Mouse (Mus musculus) 3T3-L1 (cell line): ENCODE data around the gene Cdt1.

Source experiments
- DNase-seq: peaks from one replicate; pipeline ENCODE4 v3.0.0-alpha.2; 2015; ENCODE audit warnings: low read depth, low spot score

The Cdt1 gene

DNA sequence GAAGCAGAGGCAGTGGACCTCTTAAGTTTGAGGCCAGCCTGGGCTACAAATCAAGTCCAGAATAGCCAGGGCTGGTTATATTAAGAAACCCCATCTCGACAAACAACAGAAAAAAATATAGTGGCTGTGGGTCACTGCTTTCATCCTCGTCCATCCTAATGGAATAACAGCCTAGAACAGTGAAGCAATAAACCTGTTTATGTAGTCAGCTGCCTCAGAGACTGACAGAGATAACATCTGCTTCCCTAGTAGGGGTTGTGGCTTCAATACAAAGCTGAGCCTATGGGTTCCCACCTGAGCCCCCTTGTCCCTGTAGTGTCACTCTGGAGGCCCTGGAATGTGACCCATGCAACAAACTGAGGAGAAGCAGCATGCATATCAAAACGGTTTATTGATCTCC, 6.4 kb downstream of the Cdt1 start:
- no peak for DNase-seq

DNA sequence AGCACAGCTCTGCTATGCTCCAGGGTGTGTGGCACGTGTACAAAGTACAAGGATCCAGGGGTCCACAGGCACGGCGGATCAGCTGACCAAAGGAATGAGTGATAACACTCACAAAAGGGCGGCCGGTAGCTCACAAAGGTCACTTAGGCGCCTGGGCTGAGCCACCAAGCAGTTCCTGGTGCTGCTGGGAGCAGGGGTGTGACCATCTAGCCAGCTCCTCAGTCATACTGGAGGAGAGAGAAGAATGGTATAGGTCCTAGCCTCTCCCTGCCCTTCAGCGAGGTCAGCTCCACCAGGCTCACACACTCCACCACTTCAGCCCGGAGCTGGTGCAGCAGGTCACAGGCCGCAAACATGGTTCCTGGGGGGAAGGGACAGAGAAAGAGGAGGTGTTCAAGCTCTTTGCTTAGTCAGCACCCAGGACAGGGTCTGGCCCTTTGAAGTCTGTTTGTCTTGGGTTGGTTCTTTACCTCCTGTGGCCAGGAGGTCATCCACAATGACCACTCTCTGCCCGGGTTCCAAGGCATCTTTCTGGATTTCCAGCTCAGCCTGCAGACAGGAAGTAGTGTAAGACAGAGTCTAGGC, 6.9 kb downstream of the Cdt1 start:
- peak; percentile 56 for DNase-seq

GRCm38 (mm10) chr8:122575286-122575685, 7.5 kb downstream of the Cdt1 start:
- no peak for DNase-seq

- DNase-seq = peak; percentile 44
These were observed 8.2 kb downstream of the Cdt1 start for GRCm38 (mm10) chr8:122575735-122576647.

- peak; percentile 97 for DNase-seq
These were observed 8.8 kb downstream of the Cdt1 start, which contains the start of gene Aprt for GRCm38 (mm10) chr8:122576648-122577022. Aprt (minus strand) TSS chr8:122576909.

GRCm38 (mm10) chr8:122577116-122577515, 9.3 kb downstream of the Cdt1 start:
- no peak for DNase-seq

DNA sequence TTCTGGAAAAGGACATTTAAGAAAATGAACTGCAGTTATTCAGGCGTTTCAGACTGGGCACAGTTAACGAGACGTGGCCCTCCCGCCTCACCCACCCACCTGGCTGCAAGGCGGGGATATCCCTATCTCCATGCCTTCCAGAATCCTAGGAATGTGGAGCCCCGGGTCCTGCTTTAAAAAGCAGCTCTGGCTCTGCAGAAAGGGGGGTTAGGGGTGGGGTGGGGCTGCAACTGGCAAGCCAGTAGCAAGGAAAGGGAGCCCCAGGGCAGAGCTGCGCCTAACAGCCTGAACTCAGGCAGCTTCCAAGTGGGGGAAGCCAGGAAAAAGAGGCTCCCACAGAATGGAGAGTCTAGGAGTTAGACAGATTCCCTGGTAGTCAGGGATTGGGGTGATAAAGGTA, 11.4 kb downstream of the Cdt1 start:
- DNase-seq = no peak

DNA sequence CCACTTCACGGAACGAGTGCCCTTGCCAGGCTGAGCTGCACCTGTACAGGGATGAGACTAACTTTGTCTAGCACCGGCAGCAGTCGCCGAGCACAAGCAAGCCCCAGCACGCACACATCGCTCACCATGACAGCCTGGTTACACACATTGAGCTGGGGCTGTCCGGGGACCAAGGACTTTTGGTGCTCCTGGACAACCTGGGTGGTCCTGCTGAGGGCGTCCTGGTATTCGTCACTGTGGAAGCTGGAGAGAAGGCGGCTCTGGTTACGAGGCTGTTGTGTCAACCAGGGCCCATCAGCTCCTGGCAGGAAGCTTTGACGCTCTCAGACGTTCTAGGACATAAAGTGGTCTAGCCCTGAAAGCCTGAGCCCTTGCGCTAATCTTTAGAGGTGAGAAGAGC, 13.1 kb downstream of the Cdt1 start:
- no peak for DNase-seq

GRCm38 (mm10) chr8:122584981-122585380, 17.2 kb downstream of the Cdt1 start:
- peak; percentile 80 for DNase-seq

DNA sequence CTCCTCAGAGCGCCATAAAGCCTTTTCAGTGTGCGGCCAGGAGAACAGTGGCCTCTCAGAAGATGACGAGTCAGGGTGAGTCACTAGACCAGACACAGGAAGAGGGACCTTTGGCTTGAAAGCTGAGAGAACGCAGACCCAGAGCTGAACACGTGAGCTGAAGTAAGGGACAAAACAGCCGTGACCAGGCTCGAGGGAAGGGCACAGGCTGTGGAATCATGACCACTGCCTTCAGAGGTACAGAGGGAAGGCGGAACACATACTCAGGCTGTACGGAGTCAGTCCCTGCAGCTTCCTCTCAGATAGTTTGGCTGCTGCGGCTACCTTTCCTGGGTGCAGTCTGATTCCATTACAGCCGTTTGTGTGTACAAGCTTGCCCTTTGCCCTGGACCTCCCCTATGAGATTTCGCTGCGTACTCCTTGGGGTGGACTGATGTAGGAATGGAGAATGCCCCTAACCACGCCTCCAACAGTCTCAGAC, 17.6 kb downstream of the Cdt1 start:
- DNase-seq = peak; percentile 95

DNA sequence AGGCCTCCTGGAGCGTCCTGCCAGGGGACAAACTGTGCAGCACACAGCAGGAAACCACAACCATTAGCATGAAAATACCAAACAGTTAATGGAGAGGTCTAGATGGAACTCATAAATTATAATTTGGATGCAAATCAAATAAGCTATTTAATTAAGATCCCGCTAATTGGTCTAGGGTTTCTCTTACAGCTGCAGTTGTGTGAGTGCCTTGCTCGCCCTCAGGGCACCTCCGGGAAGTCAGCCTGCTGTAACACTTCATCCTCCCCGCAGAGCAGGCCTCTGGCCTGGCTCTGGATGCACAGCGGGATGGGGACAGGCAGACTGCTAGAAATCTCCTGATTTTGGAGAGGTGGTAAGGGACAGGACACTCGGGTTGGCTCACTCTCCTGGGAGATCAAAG, 18.4 kb downstream of the Cdt1 start:
- peak; percentile 39 for DNase-seq

DNA sequence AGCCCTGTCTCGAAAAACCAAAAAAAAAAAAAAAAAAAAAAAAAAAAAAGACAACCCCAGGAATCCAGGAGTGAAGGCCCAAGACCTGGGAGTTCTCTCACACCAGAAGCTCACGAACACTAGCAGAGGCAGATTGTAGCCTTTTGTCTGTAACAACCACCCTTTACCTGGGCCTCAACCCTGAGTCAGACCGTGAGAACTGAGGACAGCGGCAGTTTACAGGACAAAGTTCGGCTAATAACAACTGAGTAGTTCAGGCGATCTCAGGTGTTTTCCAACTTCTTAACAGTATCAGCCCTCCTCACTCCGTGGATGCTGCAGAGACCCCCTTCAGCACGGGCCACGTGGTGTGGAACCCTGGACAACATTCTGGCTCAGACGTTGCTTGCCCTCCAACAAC, 18.9 kb downstream of the Cdt1 start:
- DNase-seq = no peak

GRCm38 (mm10) chr8:122593240-122593639, 25.4 kb downstream of the Cdt1 start:
- DNase-seq = no peak

GRCm38 (mm10) chr8:122593783-122594507, 26.1 kb downstream of the Cdt1 start:
- DNase-seq = no peak

- no peak for DNase-seq
These were observed 28.2 kb downstream of the Cdt1 start for GRCm38 (mm10) chr8:122596031-122596430.

GRCm38 (mm10) chr8:122600666-122601065, 32.9 kb downstream of the Cdt1 start:
- DNase-seq = no peak

DNA sequence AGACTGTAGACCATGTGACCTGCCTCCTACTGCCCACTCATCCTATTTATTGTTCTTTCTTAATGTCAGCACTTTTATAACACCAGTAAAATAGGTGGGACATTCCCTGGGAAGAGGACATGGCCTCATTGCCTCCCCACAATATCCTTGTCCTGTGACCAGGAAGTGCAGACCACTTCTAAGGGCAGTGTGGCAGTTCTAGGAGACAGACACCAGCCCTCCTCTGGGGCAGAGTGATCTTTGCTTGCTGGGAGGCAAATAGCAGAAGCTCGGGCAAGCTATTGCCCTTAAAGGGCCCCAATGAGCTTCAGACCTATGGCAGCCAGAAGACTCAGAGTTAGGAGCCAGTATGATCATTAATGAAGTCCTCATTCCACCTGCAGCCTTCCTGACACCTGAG, 36.8 kb downstream of the Cdt1 start:
- DNase-seq = no peak

GRCm38 (mm10) chr8:122605367-122605766, 37.6 kb downstream of the Cdt1 start:
- no peak for DNase-seq

DNA sequence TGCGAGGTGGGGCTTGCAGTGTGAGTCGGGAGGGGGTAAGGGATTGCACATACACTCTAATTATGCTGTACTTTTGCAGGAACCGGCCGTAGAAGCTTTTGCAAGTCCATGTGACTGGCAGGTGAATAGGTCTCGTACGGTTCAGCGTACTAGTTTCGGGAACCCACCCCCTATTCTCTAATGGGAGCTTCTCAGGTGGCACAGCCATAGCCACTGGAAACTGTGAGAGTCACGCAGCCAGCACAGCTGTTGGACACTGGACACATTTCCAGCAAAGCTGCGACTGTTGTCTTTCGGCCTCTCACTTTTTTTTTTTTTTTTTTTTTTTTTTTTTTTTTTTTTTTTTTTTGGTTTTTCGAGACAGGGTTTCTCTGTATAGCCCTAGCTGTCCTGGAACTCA, 39.0 kb downstream of the Cdt1 start:
- no peak for DNase-seq

DNA sequence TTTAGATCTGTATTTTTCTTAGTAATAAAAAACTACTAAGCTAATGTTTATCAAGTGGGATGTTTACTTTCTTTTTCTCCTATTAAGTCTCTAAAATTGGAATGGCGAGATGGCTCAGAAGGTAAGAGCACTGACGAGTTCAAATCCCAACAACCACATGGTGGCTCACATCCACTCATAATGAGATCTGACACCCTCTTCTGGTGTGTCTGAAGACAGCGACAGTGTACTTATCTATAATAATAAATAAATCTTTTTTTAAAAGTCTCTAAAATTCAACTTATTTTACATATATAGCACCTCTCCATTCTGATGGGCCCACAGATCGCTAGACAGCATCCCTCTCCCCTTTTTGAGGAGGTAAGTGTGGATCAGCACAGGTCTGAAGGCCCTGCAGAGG, 42.4 kb downstream of the Cdt1 start:
- no peak for DNase-seq

GRCm38 (mm10) chr8:122610612-122611277, 42.9 kb downstream of the Cdt1 start:
- DNase-seq = peak; percentile 17
